Mouse (Mus musculus): ENCODE data around the gene Mga. TPM values are rescaled to one million over a fixed set of nuclear protein-coding genes. Genes with fewer than 3 reads are reported as not detected.

The Mga gene
- total RNA-seq, 2 experiments from 2014 or later: 10.5 to 20.9 TPM

GRCm38 (mm10) chr2:119985871-119986270, 88.8 kb downstream of the Mga start:
- ATAC-seq (replicated peaks; ENCODE audit: low FRiP score, poor library complexity, severe bottlenecking): no peak

- no peak for ATAC-seq (replicated peaks; ENCODE audit: low FRiP score, poor library complexity, severe bottlenecking)
Observed at GRCm38 (mm10) chr2:119986369-119986768, 89.3 kb downstream of the Mga start.

DNA sequence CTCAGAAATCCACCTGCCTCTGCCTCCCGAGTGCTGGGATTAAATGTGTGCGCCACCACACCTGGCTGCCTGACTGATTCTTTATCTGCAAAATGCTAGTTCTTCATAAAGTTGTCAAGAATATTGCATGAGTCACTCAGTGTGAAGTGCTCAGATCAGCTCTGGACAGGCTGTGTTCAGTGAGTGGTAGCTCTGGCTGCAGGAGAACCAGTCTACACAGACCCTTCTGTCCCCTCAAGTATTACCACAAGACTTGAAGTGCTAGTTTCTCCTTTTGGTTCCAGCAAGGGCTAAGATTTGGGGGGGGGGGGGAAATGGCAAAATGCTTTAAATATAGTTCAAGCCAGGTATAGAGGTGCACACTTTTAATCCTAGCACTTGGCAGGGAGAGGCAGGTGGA, 90.4 kb downstream of the Mga start:
- ATAC-seq (replicated peaks; ENCODE audit: low FRiP score, poor library complexity, severe bottlenecking): no peak

DNA sequence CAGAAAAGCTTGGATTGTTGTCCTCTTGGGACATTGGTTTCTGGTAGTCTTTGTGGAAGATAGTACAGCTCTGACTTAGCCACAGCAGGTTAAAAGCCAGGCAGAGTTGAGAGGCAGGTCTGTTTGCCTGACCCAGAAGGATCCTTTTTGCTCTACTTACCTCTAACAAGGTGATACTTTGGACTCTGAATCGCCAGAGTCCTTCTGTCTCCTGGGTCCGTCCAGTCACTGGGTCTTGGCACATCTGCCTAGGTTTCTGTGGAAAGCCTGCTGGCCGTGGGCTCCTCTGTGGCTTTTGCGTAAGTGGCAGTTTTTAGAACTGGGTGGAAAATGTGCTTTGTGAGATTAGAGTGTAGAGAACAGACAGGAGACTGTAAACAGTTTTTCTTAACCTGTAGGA, 91.9 kb downstream of the Mga start:
- no peak for ATAC-seq (replicated peaks; ENCODE audit: low FRiP score, poor library complexity, severe bottlenecking)

DNA sequence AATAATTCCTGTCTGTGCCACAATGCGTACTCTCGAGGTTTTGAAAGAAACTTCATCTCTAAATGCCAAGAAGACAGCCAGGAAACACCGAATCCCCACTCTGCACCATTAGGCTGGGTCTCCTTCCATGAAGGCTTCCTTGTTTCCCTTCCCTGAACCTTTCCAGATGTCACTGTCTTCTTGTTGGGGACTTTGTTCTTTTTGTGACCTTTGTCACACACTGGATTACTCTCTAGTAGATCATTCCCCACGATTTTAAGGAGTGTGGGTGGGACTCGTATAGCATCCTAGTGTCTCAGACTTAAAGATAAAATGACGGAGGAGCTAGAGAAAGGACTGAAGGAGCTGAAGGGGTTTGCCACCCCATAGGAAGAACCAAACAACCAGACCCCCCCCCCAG, 93.9 kb downstream of the Mga start:
- no peak for ATAC-seq (replicated peaks; ENCODE audit: low FRiP score, poor library complexity, severe bottlenecking)

GRCm38 (mm10) chr2:119992349-119992748, 95.3 kb downstream of the Mga start:
- no peak for ATAC-seq (replicated peaks; ENCODE audit: low FRiP score, poor library complexity, severe bottlenecking)

GRCm38 (mm10) chr2:119993515-119993914, 96.5 kb downstream of the Mga start:
- ATAC-seq (replicated peaks; ENCODE audit: low FRiP score, poor library complexity, severe bottlenecking): no peak

GRCm38 (mm10) chr2:119994839-119995238, 97.8 kb downstream of the Mga start:
- ATAC-seq (replicated peaks; ENCODE audit: low FRiP score, poor library complexity, severe bottlenecking): no peak

DNA sequence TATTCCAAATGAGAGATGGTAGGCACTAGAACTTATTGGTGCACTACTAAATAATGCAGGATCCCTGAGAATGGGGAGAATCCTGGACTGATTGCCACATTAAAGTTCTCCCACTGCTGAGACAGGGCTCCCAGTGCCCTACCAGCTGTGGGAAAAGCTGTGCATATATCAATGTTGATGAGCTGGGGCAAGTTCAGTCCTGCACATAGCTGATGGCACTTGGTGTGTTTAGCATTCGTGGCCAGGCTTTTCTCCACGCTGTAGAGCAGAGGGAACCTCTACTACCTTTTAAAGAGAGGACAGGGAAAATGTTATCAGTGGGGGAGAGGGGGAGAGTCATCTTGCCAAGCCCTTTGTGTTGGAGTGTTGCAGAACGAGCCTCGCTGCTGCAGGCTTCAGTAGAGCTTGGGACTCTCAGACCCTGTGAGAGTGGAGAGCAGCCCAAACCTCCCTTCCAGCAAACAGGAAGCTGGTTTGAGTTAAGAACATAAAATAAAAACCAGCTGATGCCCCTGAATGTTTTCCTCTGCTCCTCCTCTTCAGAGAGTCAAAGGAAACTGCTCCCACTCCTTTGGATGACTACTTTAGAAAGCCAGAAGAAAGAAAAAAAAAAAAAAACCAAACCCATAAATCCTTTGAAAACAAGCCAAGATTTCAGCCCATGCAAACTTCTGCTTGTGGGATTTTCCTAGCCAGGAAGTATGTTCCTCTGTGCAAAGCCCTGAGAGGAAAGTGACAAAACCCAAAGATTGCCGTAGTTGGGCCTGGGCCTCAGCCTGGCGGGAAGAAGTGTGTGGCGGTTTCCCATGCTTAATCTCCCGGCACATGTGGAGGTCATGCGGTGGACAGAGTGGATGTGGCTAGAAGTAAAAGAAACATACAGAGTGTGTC, 98.6 kb downstream of the Mga start:
- ATAC-seq (replicated peaks; ENCODE audit: low FRiP score, poor library complexity, severe bottlenecking): no peak

- no peak for ATAC-seq (replicated peaks; ENCODE audit: low FRiP score, poor library complexity, severe bottlenecking)
Observed at GRCm38 (mm10) chr2:119997354-119997753, 100.3 kb downstream of the Mga start.

GRCm38 (mm10) chr2:119999731-120000130, 102.7 kb downstream of the Mga start:
- ATAC-seq (replicated peaks; ENCODE audit: low FRiP score, poor library complexity, severe bottlenecking): no peak

DNA sequence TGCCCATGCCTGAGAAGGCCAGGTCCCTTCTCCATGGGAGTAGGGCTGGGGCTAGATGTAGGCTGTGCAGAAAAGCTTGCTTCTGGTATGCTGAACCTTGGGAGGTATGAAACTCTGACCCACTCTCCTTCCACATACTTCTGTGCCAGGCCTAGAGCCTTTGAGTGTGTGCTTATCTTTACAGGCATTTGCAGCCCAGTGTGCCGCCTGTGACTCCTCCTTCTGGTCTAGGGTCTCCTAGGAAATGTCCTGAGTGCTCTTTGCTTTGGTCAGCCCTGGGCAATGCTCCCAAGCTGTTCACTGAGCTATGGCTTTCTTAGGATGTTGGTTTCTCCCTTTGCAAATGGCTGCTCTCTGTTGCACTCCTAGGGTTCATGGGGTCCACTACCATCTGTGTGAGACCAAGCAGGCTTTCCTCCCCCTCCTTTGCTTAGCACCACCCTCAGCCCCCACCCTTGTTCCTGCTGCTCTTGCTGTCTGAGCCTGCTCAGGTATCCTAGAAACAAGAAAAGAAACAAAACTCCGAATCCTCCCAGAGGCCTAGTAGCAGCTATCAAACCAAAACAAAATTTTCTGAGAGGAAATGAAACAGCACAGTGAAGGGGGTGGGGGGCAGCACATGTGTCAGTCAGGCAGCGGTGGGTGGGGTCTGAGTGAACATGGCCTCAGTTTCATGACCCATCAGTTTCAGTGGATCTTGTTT, 104.0 kb downstream of the Mga start:
- ATAC-seq (replicated peaks; ENCODE audit: low FRiP score, poor library complexity, severe bottlenecking): no peak

DNA sequence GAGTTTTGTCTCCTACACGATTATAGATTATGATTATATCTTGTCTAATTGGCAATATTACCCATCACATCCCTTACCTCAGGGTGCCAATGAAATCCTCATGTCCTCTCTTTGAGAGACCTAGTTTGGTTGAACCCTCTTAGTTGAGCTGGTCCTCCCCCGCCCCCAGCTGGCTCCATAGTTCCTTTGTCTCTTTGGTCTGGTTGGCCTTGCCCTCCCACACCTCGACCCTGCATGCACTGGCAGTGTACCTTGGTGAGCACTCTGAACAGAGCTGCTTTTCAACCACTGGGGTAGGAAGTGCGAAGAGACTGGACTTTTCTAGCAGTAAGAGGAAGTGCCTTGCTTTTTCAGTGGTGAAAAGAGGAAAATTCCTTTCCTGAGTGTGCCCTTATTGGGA, 104.9 kb downstream of the Mga start:
- no peak for ATAC-seq (replicated peaks; ENCODE audit: low FRiP score, poor library complexity, severe bottlenecking)

DNA sequence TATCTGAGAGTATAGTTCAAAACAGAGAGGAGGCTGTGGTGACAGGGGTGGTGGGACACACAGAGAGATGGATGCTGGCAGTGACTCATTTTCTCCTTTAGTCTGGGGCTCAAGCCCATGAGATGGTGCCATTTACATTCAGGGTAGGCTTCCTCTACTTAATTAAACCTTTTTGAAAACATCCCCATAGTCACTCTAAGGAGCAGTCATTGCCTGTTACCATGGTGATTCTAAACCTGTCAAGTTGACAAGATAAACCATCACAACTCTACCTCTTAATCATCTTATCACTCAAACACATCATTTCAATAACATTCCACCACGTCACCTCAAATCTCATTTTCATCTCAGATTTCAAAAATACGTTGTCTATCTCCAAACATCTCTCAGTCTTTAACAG, 106.9 kb downstream of the Mga start:
- no peak for ATAC-seq (replicated peaks; ENCODE audit: low FRiP score, poor library complexity, severe bottlenecking)

- no peak for ATAC-seq (replicated peaks; ENCODE audit: low FRiP score, poor library complexity, severe bottlenecking)
Observed at GRCm38 (mm10) chr2:120006696-120007095, 109.7 kb downstream of the Mga start.

- ATAC-seq (replicated peaks; ENCODE audit: low FRiP score, poor library complexity, severe bottlenecking): no peak
Observed at GRCm38 (mm10) chr2:120007680-120008210, 110.7 kb downstream of the Mga start.

DNA sequence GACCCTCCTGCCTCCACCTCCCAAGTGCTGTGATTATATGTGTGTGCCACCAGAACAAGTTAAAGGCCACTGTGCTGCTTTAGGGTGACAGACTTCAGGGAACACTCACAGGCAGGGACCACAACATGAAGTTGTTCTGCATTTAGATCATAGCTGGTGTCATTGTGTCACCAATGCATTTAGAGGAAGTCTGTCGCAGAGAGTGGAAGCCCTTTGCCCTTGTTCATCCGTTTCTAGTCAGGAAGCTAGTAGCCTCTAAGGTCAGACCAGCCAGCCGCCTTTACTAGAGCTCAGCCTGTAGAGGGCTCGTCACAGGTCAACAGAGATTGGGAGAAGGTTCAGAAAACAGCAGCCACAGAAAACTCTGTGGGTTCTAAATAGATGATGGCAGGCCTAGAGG, 111.6 kb downstream of the Mga start:
- ATAC-seq (replicated peaks; ENCODE audit: low FRiP score, poor library complexity, severe bottlenecking): no peak

GRCm38 (mm10) chr2:120011462-120012200, 114.6 kb downstream of the Mga start:
- 0 out of 2 replicates have a peak, but pooled peaks have one; percentile 51 for ATAC-seq (replicated peaks; ENCODE audit: low FRiP score, poor library complexity, severe bottlenecking)

GRCm38 (mm10) chr2:120012924-120013323, 115.9 kb downstream of the Mga start:
- ATAC-seq (replicated peaks; ENCODE audit: low FRiP score, poor library complexity, severe bottlenecking): no peak

GRCm38 (mm10) chr2:120013831-120014486, 116.9 kb downstream of the Mga start:
- no peak for ATAC-seq (replicated peaks; ENCODE audit: low FRiP score, poor library complexity, severe bottlenecking)
